Mouse (Mus musculus): Measurements from ENCODE around the gene Eef1akmt1.
A peak's percentile ranks its signal among the peaks of the same experiment; 100 is the strongest.

The Eef1akmt1 gene

GRCm38 (mm10) chr14:57571155-57572133 lies at the start of gene Eef1akmt1:
TSS of gene Eef1akmt1 (minus strand) at chr14:57571612.
- DNase-seq (ENCODE audit: low spot score) = peak; percentile 88

GRCm38 (mm10) chr14:57620598-57621236 lies 49.3 kb upstream of the Eef1akmt1 start:
- no peak for DNase-seq (ENCODE audit: low spot score)

- no peak for DNase-seq (ENCODE audit: low spot score)
Observed at GRCm38 (mm10) chr14:57619487-57619886, 48.1 kb upstream of the Eef1akmt1 start.

- no peak for DNase-seq (ENCODE audit: low spot score)
Observed at GRCm38 (mm10) chr14:57617675-57618074, 46.3 kb upstream of the Eef1akmt1 start.

- DNase-seq (ENCODE audit: low spot score) = no peak
Observed at GRCm38 (mm10) chr14:57616339-57616965, 45.0 kb upstream of the Eef1akmt1 start.

GRCm38 (mm10) chr14:57615828-57616227 lies 44.4 kb upstream of the Eef1akmt1 start:
- DNase-seq (ENCODE audit: low spot score) = no peak

GRCm38 (mm10) chr14:57611034-57611433 lies 39.6 kb upstream of the Eef1akmt1 start:
- no peak for DNase-seq (ENCODE audit: low spot score)

- no peak for DNase-seq (ENCODE audit: low spot score)
Observed at GRCm38 (mm10) chr14:57609816-57610329, 38.5 kb upstream of the Eef1akmt1 start.

GRCm38 (mm10) chr14:57607500-57607899 lies 36.1 kb upstream of the Eef1akmt1 start:
- peak; percentile 17 for DNase-seq (ENCODE audit: low spot score)

GRCm38 (mm10) chr14:57606663-57607365 lies 35.4 kb upstream of the Eef1akmt1 start:
- DNase-seq (ENCODE audit: low spot score) = no peak

GRCm38 (mm10) chr14:57593279-57593678 lies 21.9 kb upstream of the Eef1akmt1 start:
- DNase-seq (ENCODE audit: low spot score) = no peak

GRCm38 (mm10) chr14:57591830-57592229 lies 20.4 kb upstream of the Eef1akmt1 start:
- DNase-seq (ENCODE audit: low spot score) = no peak

- DNase-seq (ENCODE audit: low spot score) = no peak
Observed at GRCm38 (mm10) chr14:57576364-57577060, 5.1 kb upstream of the Eef1akmt1 start.

GRCm38 (mm10) chr14:57574792-57575587 lies 3.6 kb upstream of the Eef1akmt1 start:
- DNase-seq (ENCODE audit: low spot score) = no peak

- DNase-seq (ENCODE audit: low spot score) = no peak
Observed at GRCm38 (mm10) chr14:57565626-57566025, 5.8 kb downstream of the Eef1akmt1 start.

GRCm38 (mm10) chr14:57556922-57557321 lies 14.5 kb downstream of the Eef1akmt1 start:
- DNase-seq (ENCODE audit: low spot score) = no peak

- no peak for DNase-seq (ENCODE audit: low spot score)
Observed at GRCm38 (mm10) chr14:57555471-57556070, 15.8 kb downstream of the Eef1akmt1 start.

GRCm38 (mm10) chr14:57554434-57554833 lies 17.0 kb downstream of the Eef1akmt1 start:
- no peak for DNase-seq (ENCODE audit: low spot score)

GRCm38 (mm10) chr14:57552945-57553344 lies 18.5 kb downstream of the Eef1akmt1 start:
- no peak for DNase-seq (ENCODE audit: low spot score)

GRCm38 (mm10) chr14:57547062-57547461 lies 24.4 kb downstream of the Eef1akmt1 start:
- no peak for DNase-seq (ENCODE audit: low spot score)
